Mouse (Mus musculus) granulocyte monocyte progenitor cell, adult 5-6 weeks (primary cell): Measurements from ENCODE around the gene Derl2. TPM values are rescaled to one million over a fixed set of nuclear protein-coding genes. Genes with fewer than 3 reads are reported as not detected.

Experiments used
- ATAC-seq: replicated peaks from 2 replicates; pipeline ENCODE4 v1.8.0; 2016; ENCODE audit warnings: mild to moderate bottlenecking, moderate TSS enrichment, inconsistent platforms; ENCODE audit not compliant: poor library complexity, severe bottlenecking
- total RNA-seq, 2 experiments: library from RNA; stranded (forward) in 1 of 2; stranded (reverse) in 1 of 2; fragments of 200-712, 200-1000 nt in 1 of 2; fragments of >200 nt in 1 of 2; fragmentation: Nextera tagmentation in 1 of 2; gene quantifications; 2 replicates each; pipeline ENCODE4 v1.2.3; 2014 to 2017

The Derl2 gene
- 24.5 and 34.0 TPM in 2 replicates for total RNA-seq (2014; fragmentation: Nextera tagmentation)
- 48.3 and 48.8 TPM in 2 replicates for total RNA-seq (2017)

DNA sequence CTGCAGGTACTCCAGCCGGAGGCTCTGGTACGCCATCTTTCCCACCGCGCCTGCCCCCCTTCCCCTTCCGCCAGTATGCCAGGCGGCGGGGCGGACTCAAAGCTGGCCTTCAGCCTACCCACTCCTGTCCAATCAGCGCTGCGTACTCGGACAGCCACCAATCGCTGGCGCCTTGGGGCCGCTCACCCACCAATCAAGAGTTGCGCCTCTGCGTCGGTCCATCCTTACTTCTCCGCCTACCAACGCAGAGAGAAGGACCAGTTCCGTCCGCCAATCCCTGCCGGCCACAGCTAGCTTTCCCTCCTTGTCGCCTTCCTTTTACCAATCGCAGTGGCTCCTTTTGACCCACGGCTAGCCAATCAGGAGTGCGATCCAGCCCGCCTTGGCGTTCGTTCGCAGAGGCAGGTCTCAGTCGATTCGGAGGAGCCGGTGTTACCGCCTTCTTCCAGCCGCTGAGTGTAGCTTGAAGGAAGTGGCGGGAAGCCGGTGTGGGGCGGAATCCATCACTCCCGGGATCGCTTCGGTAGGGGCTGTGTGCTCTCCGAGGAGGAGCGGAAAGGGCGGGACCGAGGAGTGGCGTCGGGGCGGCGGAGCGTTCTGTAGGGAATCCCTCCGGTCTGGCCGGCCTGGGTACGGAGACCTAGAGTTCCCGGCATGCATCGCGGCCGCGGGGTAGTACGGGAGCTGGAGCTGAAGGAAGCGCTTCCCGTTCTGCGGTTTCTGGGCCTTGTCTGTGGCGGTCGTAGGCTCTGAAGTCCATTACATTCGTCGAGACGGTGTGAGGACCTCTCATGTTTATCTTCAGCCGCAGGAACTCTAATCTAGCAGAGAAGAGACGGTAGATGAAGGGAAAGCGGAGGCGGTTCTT, at the start of gene Derl2, which contains the start of gene Mis12:
TSS of gene Derl2 (minus strand) at position 641 of the 868 bp plus-strand sequence.
TSS of gene Mis12 (plus strand) at position 411 of the 868 bp plus-strand sequence.
- ATAC-seq = peak; percentile 90

- no peak for ATAC-seq
These were observed 32.9 kb upstream of the Derl2 start for GRCm38 (mm10) chr11:71052554-71052953.

- ATAC-seq = no peak
These were observed 20.1 kb upstream of the Derl2 start for GRCm38 (mm10) chr11:71039526-71040298.

GRCm38 (mm10) chr11:71033163-71033761, 13.6 kb upstream of the Derl2 start, which contains the start of gene 6330403K07Rik:
6330403K07Rik (minus strand) TSS chr11:71033513.
- peak; percentile 37 for ATAC-seq

- ATAC-seq = no peak; the same call in 1 of the 2 replicates
These were observed 13.0 kb upstream of the Derl2 start for GRCm38 (mm10) chr11:71032491-71033162.

DNA sequence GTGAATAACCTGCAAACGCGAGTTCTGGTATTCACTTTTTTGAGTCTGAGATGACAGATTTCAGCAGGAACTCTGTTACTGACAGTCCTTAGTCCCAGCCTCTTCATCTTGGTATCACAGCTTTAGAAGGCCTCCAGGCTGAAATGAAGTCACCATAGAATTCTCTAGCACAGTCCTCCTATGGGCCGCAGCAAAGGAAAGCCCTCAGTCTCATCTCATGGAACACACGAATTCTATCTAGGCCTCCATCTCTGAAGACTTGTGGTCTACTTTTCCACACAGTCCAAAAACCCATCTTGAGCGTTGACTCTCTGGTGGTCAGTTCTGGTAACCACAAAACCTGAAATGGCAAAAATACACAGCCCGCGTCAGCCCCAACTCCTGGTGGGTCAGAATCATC, 12.4 kb upstream of the Derl2 start:
- no peak for ATAC-seq

- ATAC-seq = no peak
These were observed 9.9 kb upstream of the Derl2 start for GRCm38 (mm10) chr11:71029403-71030118.

GRCm38 (mm10) chr11:71028280-71028679, 8.6 kb upstream of the Derl2 start:
- no peak for ATAC-seq

GRCm38 (mm10) chr11:71018416-71019200, 1.0 kb downstream of the Derl2 start:
- ATAC-seq = no peak

DNA sequence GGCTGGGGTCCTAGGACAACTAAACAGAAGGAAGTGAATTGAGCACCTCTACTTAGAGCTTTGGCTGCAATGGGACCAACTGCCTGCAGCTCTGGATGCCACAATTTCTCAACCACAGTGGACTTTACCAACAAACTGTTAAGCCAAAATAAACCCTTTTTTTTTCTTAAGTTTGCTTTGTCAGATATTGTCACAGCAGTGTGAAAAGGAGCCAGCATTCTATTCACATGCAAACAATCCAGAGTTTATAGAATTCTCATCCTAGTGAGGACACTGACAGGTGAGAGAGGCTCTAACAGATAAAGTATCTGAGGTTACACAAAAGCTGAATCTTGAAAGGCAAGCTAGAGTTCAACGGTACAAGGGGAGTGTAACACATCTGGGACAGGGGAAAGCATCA, 2.6 kb downstream of the Derl2 start:
- no peak for ATAC-seq

DNA sequence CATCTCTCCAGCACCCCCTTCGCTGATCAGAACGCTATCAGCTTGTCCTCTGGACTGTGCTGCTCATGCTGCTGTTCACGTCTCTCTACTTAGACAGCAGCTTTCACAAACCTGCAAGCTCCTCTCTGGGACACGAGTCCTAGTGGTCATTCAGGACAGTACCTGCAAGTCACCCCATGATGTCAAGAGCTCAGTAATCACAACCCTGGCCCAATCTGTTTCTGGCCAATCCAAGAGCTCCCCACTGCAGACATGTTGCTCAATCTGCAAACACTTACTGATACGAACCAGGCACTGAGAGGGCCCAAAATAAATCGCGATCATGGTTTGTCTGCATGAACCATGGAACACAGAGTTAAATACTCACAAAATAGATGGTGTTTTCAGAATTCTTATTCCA, 6.9 kb downstream of the Derl2 start:
- no peak for ATAC-seq

GRCm38 (mm10) chr11:71008321-71008720, 11.3 kb downstream of the Derl2 start:
- ATAC-seq = peak; percentile 33

DNA sequence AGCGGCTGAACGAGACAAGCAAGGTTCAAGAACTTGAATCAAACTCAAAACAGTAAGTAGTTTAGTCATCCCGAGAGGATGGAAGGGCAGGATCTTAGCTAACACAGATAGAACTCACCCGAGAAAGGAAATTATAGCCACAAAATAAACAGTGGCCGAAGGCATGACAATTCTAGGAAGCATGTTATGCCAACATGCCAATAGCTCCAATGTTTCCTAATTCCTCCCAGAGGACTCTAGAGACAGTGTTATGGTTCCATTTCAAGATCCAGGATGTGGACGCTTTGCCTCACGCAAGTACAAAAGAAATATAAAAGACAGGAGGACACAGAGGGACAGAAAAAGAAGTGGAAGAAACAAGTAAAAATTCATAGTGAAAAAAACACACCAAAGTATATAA, 11.8 kb downstream of the Derl2 start:
- ATAC-seq = no peak

GRCm38 (mm10) chr11:71007026-71007425, 12.6 kb downstream of the Derl2 start:
- ATAC-seq = no peak

GRCm38 (mm10) chr11:71005046-71005445, 14.6 kb downstream of the Derl2 start:
- ATAC-seq = no peak

DNA sequence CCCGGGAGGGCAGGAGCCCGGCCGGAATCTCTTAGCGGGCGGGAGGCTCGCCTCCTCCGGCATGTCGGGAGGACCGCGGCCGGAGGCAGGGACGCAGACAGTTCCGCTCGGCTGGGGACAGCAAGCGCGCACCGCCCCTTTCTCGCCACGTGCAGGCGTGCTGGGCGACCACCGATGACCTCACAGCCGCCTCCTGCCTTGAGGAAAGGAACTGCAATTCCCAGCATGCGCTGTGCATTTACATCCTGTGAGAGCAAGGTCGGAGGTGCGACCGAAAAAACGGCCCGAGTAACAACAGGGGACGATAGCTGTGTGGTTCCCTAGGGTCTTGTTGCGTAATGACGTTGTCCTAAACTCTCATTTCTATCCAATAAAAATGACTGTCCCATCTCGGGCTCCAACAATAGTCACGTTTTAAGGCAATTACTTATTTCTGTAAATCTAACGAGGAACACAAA, 15.3 kb downstream of the Derl2 start, which contains the start of gene Dhx33:
TSS of gene Dhx33 (minus strand) at position 122 of the 458 bp plus-strand sequence.
- peak; percentile 97 for ATAC-seq

DNA sequence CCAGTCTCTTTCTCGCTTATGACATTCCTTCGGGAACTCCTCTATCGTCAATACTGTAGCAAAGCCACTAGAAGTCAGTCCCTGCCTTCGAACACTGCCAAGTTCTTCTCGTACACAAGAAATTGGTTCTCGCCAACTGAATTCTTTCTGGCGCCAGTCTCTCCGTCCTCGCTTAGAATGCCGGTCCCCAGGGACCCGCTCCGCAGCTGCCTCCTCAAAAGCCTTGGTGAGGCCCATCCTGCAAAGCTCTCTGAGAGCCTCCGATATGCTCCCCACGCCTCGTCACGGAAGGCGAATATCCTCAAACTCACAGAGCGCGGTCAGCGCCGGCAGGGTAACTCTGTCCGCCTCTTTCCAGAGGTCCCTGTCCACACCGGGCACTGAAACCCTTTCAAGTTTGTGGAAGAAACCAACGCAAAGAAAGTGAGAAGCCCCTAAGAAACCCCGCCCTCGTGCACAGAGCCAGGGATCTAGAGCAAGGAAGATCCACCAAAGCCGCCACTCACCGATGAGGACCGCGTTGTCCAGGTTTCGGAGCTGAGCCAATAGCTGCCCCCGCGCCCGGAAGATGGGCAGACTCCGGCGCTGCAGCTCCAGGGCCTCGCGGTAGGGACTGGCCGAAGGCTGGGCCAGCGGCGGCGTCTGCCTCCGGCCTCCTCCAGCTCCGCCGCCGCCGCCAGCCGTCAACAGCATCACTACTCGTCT, 15.9 kb downstream of the Derl2 start:
- peak; percentile 65 for ATAC-seq

- ATAC-seq = no peak
These were observed 18.5 kb downstream of the Derl2 start for GRCm38 (mm10) chr11:71001167-71001566.
